In the genomic region with DNA sequence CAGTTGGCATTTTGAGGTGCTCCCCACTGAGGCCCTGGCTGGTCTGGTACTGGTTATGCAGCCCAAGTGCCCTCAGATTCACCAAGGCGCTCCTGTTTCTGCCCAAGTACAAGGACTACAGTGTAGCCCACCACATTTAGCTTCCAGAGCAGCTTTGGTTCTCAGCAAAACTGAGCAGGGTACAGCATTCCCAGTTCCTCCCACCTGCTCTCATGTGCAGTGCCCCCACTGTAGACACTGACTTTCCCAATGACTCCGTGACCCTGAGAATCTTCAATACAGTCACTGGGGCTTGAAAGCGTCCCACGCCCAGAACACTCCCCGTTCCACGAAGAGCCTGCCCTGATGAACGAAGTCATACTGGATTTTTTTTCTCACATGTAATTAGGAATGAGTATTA, we compare ENCODE assay signal across 19 mouse cellular contexts. TPM values are rescaled to one million over a fixed set of nuclear protein-coding genes. Genes with fewer than 3 reads are reported as not detected.
A peak's percentile ranks its signal among the peaks of the same experiment; 100 is the strongest.
DNase-seq lines count a peak whose midpoint lies in the region; ATAC-seq and TF ChIP-seq lines count a peak whose summit lies in the region.
"Had no signal": no experiment of that assay in that cellular context is flagged by ENCODE, and none has a peak within 500 bp of the region (broad histone marks: within the 10 kb centered on the region; RNA-seq: fewer than 3 reads in every experiment).

No protein-coding gene starts in this region.

- peaks cover 37% of the 10 kb centered on the region for H3K4me1 ChIP-seq in heart, embryonic 13.5 days
- peaks cover 13% of the 10 kb centered on the region; the same call in 1 of the 2 replicates for H3K4me1 ChIP-seq in heart, embryonic 10.5 days
- peaks cover 23 to 28% of the 10 kb centered on the region in 2 experiments for H3K4me1 ChIP-seq in liver, embryonic 14.5 days (replicated peaks; ENCODE audit: control insufficient read depth in 2 of 2, insufficient read depth in 2 of 2, low read length in 1 of 2)
- H3K4me1 ChIP-seq in forebrain, postnatal 0 days (ENCODE audit: insufficient read depth), result no peaks in the 10 kb centered on the region
- H3K4me1 ChIP-seq: embryonic facial prominence, embryonic 12.5 days; forebrain, embryonic 10.5 days had no signal

- H3K9me3 ChIP-seq in heart, embryonic 13.5 days, result no peaks in the 10 kb centered on the region
- H3K9me3 ChIP-seq in heart, embryonic 10.5 days, result no peaks in the 10 kb centered on the region
- no peaks in the 10 kb centered on the region for H3K9me3 ChIP-seq in liver, embryonic 14.5 days (ENCODE audit: control insufficient read depth, low read length)
- no peaks in the 10 kb centered on the region for H3K9me3 ChIP-seq in forebrain, postnatal 0 days (ENCODE audit: low read length)
- H3K9me3 ChIP-seq: embryonic facial prominence, embryonic 12.5 days; forebrain, embryonic 10.5 days; heart, embryonic 12.5 days; kidney, embryonic 15.5 days; neural tube, embryonic 12.5 days had no signal

- H3K27me3 ChIP-seq in heart, embryonic 13.5 days (replicated peaks), result no peaks in the 10 kb centered on the region
- no peaks in the 10 kb centered on the region for H3K27me3 ChIP-seq in heart, embryonic 10.5 days (ENCODE audit: insufficient read depth, poor library complexity, severe bottlenecking)
- H3K27me3 ChIP-seq in liver, embryonic 14.5 days (ENCODE audit: control insufficient read depth, insufficient read depth, low read length), result no peaks in the 10 kb centered on the region
- no peaks in the 10 kb centered on the region for H3K27me3 ChIP-seq in forebrain, postnatal 0 days (ENCODE audit: insufficient read depth, low read length)
- H3K27me3 ChIP-seq: embryonic facial prominence, embryonic 12.5 days; heart, embryonic 12.5 days; kidney, embryonic 15.5 days; neural tube, embryonic 12.5 days had no signal

- H3K9ac ChIP-seq in heart, embryonic 13.5 days, result peak overlapping the region; percentile 24; the same call in 1 of the 2 replicates
- no peak overlapping the region for H3K9ac ChIP-seq in liver, embryonic 14.5 days (replicated peaks)
- H3K9ac ChIP-seq in forebrain, postnatal 0 days, result no peak overlapping the region
- H3K9ac ChIP-seq: embryonic facial prominence, embryonic 12.5 days; heart, embryonic 12.5 days; kidney, embryonic 15.5 days; neural tube, embryonic 12.5 days had no signal

- no peak overlapping the region for H3K27ac ChIP-seq in heart, embryonic 13.5 days (replicated peaks)
- no peak overlapping the region for H3K27ac ChIP-seq in heart, embryonic 10.5 days
- no peak overlapping the region for H3K27ac ChIP-seq in liver, embryonic 14.5 days
- H3K27ac ChIP-seq in forebrain, postnatal 0 days (ENCODE audit: low read depth, low read length), result no peak overlapping the region
- H3K27ac ChIP-seq: embryonic facial prominence, embryonic 12.5 days; forebrain, embryonic 10.5 days; hindbrain, postnatal 0 days; neural tube, embryonic 12.5 days had no signal

- 74% methylated on average over 7 of the region's 7 CpGs for WGBS in heart, embryonic 13.5 days
- WGBS in heart, embryonic 10.5 days, result 82% methylated on average over 7 of the region's 7 CpGs
- WGBS in liver, embryonic 14.5 days (ENCODE audit: insufficient replicate concordance), result 70% methylated on average over 7 of the region's 7 CpGs
- WGBS in forebrain, postnatal 0 days, result 73% methylated on average over 7 of the region's 7 CpGs

- no peak for TF ChIP-seq CTCF in liver, embryonic 14.5 days (IDR thresholded peaks at IDR 0.05; ENCODE audit: low read depth)
- no peak for TF ChIP-seq CTCF in forebrain, postnatal 0 days (IDR thresholded peaks at IDR 0.05; ENCODE audit: low read depth)

- no peak overlapping the region for H3K4me3 ChIP-seq in heart, embryonic 13.5 days
- no peak overlapping the region for H3K4me3 ChIP-seq in heart, embryonic 10.5 days
- no peak overlapping the region for H3K4me3 ChIP-seq in liver, embryonic 14.5 days (ENCODE audit: insufficient read depth in 1 of 2, low read depth in 2 of 2, low read length in 2 of 2)
- H3K4me3 ChIP-seq in forebrain, postnatal 0 days (ENCODE audit: low read depth, low read length), result no peak overlapping the region
- H3K4me3 ChIP-seq: embryonic facial prominence, embryonic 12.5 days; forebrain, embryonic 10.5 days; heart, embryonic 12.5 days; neural tube, embryonic 12.5 days had no signal

- no peak overlapping the region for H3K4me2 ChIP-seq in heart, embryonic 13.5 days
- peak overlapping the region; percentile 71; the same call in 1 of the 2 replicates for H3K4me2 ChIP-seq in liver, embryonic 14.5 days (ENCODE audit: low read depth)
- no peak overlapping the region for H3K4me2 ChIP-seq in forebrain, postnatal 0 days (ENCODE audit: low read depth)
- H3K4me2 ChIP-seq: embryonic facial prominence, embryonic 12.5 days; heart, embryonic 12.5 days; neural tube, embryonic 12.5 days had no signal

- DNase-seq in heart, embryonic 10.5 days (ENCODE audit: low spot score), result no peak
- DNase-seq in thymus, postnatal 25 days, result peak; percentile 11
- no peak for DNase-seq in thymus, postnatal 10 days (ENCODE audit: low spot score in 2 of 2)
- no peak for DNase-seq in liver, embryonic 14.5 days (ENCODE audit: low read depth in 3 of 3, low spot score in 3 of 3)
- DNase-seq in urinary bladder, postnatal 10 days (ENCODE audit: low spot score), result no peak
- DNase-seq in forebrain, postnatal 0 days, result no peak
- DNase-seq: cerebellum, adult 11-12 months; heart, postnatal 4 days; layer of hippocampus, adult 9-11 months; lung, adult 2 months; lung, postnatal 4 days; midbrain, embryonic 14.5 days had no signal

- TF ChIP-seq EP300 in liver, embryonic 14.5 days (IDR thresholded peaks at IDR 0.05; ENCODE audit: low read depth), result no peak

- peaks cover 14% of the 10 kb centered on the region for H3K36me3 ChIP-seq in heart, embryonic 13.5 days
- H3K36me3 ChIP-seq in heart, embryonic 10.5 days, result no peaks in the 10 kb centered on the region
- no peaks in the 10 kb centered on the region for H3K36me3 ChIP-seq in liver, embryonic 14.5 days (replicated peaks; ENCODE audit: control insufficient read depth, insufficient read depth, low read depth)
- H3K36me3 ChIP-seq in forebrain, postnatal 0 days (ENCODE audit: insufficient read depth), result no peaks in the 10 kb centered on the region
- H3K36me3 ChIP-seq: embryonic facial prominence, embryonic 12.5 days; forebrain, embryonic 10.5 days; neural tube, embryonic 12.5 days had no signal

- ATAC-seq in heart, embryonic 13.5 days (ENCODE audit: extremely low read depth, insufficient number of reproducible peaks, low FRiP score, low TSS enrichment), result no peak
- ATAC-seq in liver, embryonic 14.5 days (ENCODE audit: insufficient read depth), result no peak
- ATAC-seq in forebrain, postnatal 0 days, result no peak
- ATAC-seq: hindbrain, postnatal 0 days had no signal

RNA-seq across cellular contexts. Expression of gene Stat3, which starts 8.7 kb away (rescaled TPM):
- polyA plus RNA-seq in heart, embryonic 13.5 days (2015; fragmentation: Nextera tagmentation; extraction: Ambion mirVana), result 41.8 and 42.9 TPM in 2 replicates
- polyA plus RNA-seq in heart, embryonic 10.5 days (2016; fragmentation: Nextera tagmentation; extraction: Ambion mirVana), result 33.7 and 41.5 TPM in 2 replicates
- 15.0 and 17.7 TPM in 2 replicates for polyA plus RNA-seq in liver, embryonic 14.5 days (2012; rRNA removed)
- 27.2 and 27.4 TPM in 2 replicates for polyA plus RNA-seq in liver, embryonic 14.5 days (2014; fragmentation: Nextera tagmentation; extraction: Ambion mirVana)
- 29.4 and 42.5 TPM in 2 replicates for total RNA-seq in forebrain, postnatal 0 days (2014; rRNA removed)
- 20.5 and 31.2 TPM in 2 replicates for polyA plus RNA-seq in forebrain, postnatal 0 days (2015; fragmentation: Nextera tagmentation; extraction: Ambion mirVana)

RNA-seq across cellular contexts. Expression of gene Cavin1, which starts 40.1 kb away (rescaled TPM):
- 348 and 370 TPM in 2 replicates for polyA plus RNA-seq in heart, embryonic 13.5 days (2015; fragmentation: Nextera tagmentation; extraction: Ambion mirVana)
- 139 and 252 TPM in 2 replicates for polyA plus RNA-seq in heart, embryonic 10.5 days (2016; fragmentation: Nextera tagmentation; extraction: Ambion mirVana)
- 5.0 and 7.0 TPM in 2 replicates for polyA plus RNA-seq in liver, embryonic 14.5 days (2012; rRNA removed)
- polyA plus RNA-seq in liver, embryonic 14.5 days (2014; fragmentation: Nextera tagmentation; extraction: Ambion mirVana), result 8.1 and 8.7 TPM in 2 replicates
- total RNA-seq in forebrain, postnatal 0 days (2014; rRNA removed), result 14.8 and 22.7 TPM in 2 replicates
- 36.7 and 38.3 TPM in 2 replicates for polyA plus RNA-seq in forebrain, postnatal 0 days (2015; fragmentation: Nextera tagmentation; extraction: Ambion mirVana)
